Mouse (Mus musculus) hindbrain, postnatal 0 days (tissue): ENCODE results near the gene Mms19. TPM values are rescaled to one million over a fixed set of nuclear protein-coding genes. Genes with fewer than 3 reads are reported as not detected.

Experiments used
- ATAC-seq: fragments of 200-750 bp; cut with Nextera tagmentation; 2 replicates; pipeline ENCODE4 v1.8.0; 2017; ENCODE audit warnings: mild to moderate bottlenecking, moderate TSS enrichment, moderate library complexity
- DNase-seq: peaks from one replicate; pipeline ENCODE4 v3.0.0-alpha.2; 2015; ENCODE audit warnings: low spot score
- H3K27ac ChIP-seq: fragments of 300-500 bp; sonication (generic); 2 replicates; pipeline ENCODE4 v1.5.1; 2014; ENCODE audit warnings: mild to moderate bottlenecking
- H3K27me3 ChIP-seq: fragments of 300-500 bp; sonication (generic); 2 replicates; pipeline ENCODE4 v1.6.1; 2014; ENCODE audit warnings: low read length, mixed read lengths; ENCODE audit not compliant: insufficient read depth
- H3K36me3 ChIP-seq: fragments of 300-500 bp; sonication (generic); 2 replicates; pipeline ENCODE4 v1.6.1; 2014; ENCODE audit warnings: low read length, mixed read lengths; ENCODE audit not compliant: insufficient read depth
- H3K4me1 ChIP-seq: fragments of 300-500 bp; sonication (generic); 2 replicates; pipeline ENCODE4 v1.6.1; 2014; ENCODE audit warnings: antibody characterized with exemption, low read length, mixed read lengths; ENCODE audit not compliant: insufficient read depth
- H3K4me2 ChIP-seq: fragments of 300-500 bp; sonication (generic); 2 replicates; pipeline ENCODE4 v1.6.1; 2014; ENCODE audit warnings: low read depth, mild to moderate bottlenecking, low read length, moderate library complexity, mixed read lengths
- H3K4me3 ChIP-seq: fragments of 300-500 bp; sonication (generic); 2 replicates; pipeline ENCODE4 v1.5.1; 2014; ENCODE audit warnings: low read length
- H3K9ac ChIP-seq: fragments of 300-500 bp; sonication (generic); replicated peaks from 2 replicates; pipeline ENCODE4 v1.6.1; 2014; ENCODE audit warnings: mild to moderate bottlenecking, low read length, moderate library complexity, mixed read lengths
- H3K9me3 ChIP-seq: fragments of 300-500 bp; sonication (generic); 2 replicates; pipeline ENCODE4 v1.6.1; 2016; ENCODE audit warnings: low read length, mixed read lengths
- CTCF ChIP-seq: IDR thresholded peaks from 2 replicates; pipeline ENCODE4 v1.5.1; 2016; ENCODE audit warnings: antibody characterized with exemption, control low read depth, low read depth
- WGBS: fragments of 180-500 bp; shearing (Covaris S2); extraction: QIAGEN DNeasy Blood & Tissue Kit; methylation state at CpG from one replicate; pipeline ENCODE4 v1.1.7; 2014; 5-methylcytosine and 5-hydroxymethylcytosine counted together
- polyA plus RNA-seq: library from polyadenylated mRNA; unstranded; fragments of >200 nt; fragmentation: Nextera tagmentation; extraction: Ambion mirVana; gene quantifications from 2 replicates; pipeline ENCODE4 v1.2.1, GENCODE M21; 2015
- total RNA-seq: library from RNA; depleted of rRNA; stranded (reverse); fragments of >200 nt; gene quantifications from 2 replicates; pipeline ENCODE4 v1.2.3, GENCODE M21; 2014

Gene Mms19
- total and polyA plus RNA-seq, 2 experiments from 2014 or later: 28.8 to 54.8 TPM

GRCm38 (mm10) chr19:41998770-41999548 is 18.0 kb upstream of the Mms19 start:
- no peak for TF ChIP-seq CTCF
- no peak overlapping the region for H3K27ac ChIP-seq
- H3K9ac ChIP-seq: no peak overlapping the region
- 80% methylated on average over 9 of the region's 9 CpGs for WGBS
- no peak for DNase-seq
- ATAC-seq: no peak
- no peak overlapping the region for H3K4me2 ChIP-seq
- H3K27me3 ChIP-seq: no peaks in the 10 kb centered on the region
- no peaks in the 10 kb centered on the region for H3K36me3 ChIP-seq
- no peaks in the 10 kb centered on the region for H3K4me1 ChIP-seq
- H3K4me3 ChIP-seq: no peak overlapping the region
- no peaks in the 10 kb centered on the region for H3K9me3 ChIP-seq

- Histone ChIP-seq H3K4me1 (no peaks in the 10 kb centered on the region), H3K27me3 (no peaks in the 10 kb centered on the region), H3K36me3 (no peaks in the 10 kb centered on the region), H3K4me3 (no peak overlapping the region), H3K4me2 (no peak overlapping the region), H3K9ac (no peak overlapping the region), H3K27ac (no peak overlapping the region), H3K9me3 (no peaks in the 10 kb centered on the region)
- no peak for ATAC-seq
- DNase-seq: no peak
- WGBS: 91% methylated on average over 10 of the region's 10 CpGs
- TF ChIP-seq CTCF: no peak
These were observed 16.1 kb upstream of the Mms19 start for GRCm38 (mm10) chr19:41997090-41997489.

- Histone ChIP-seq H3K4me2 (no peak overlapping the region), H3K4me3 (no peak overlapping the region), H3K27ac (no peak overlapping the region), H3K36me3 (no peaks in the 10 kb centered on the region), H3K27me3 (no peaks in the 10 kb centered on the region), H3K9ac (no peak overlapping the region), H3K9me3 (no peaks in the 10 kb centered on the region), H3K4me1 (no peaks in the 10 kb centered on the region)
- no peak for ATAC-seq
- TF ChIP-seq CTCF: no peak
- DNase-seq: no peak
- WGBS: 62% methylated on average over 1 of the region's 1 CpGs
These were observed 14.5 kb upstream of the Mms19 start for GRCm38 (mm10) chr19:41995483-41995882.

- DNase-seq: no peak
- H3K27ac ChIP-seq: no peak overlapping the region
- no peak for ATAC-seq
- TF ChIP-seq CTCF: no peak
- WGBS: 92% methylated on average over 7 of the region's 7 CpGs
- H3K4me1 ChIP-seq: no peaks in the 10 kb centered on the region
- H3K4me2 ChIP-seq: no peak overlapping the region
- no peaks in the 10 kb centered on the region for H3K27me3 ChIP-seq
- no peaks in the 10 kb centered on the region for H3K36me3 ChIP-seq
- no peak overlapping the region for H3K4me3 ChIP-seq
- no peaks in the 10 kb centered on the region for H3K9me3 ChIP-seq
- H3K9ac ChIP-seq: no peak overlapping the region
These were observed 13.1 kb upstream of the Mms19 start for GRCm38 (mm10) chr19:41994023-41994422.

- no peaks in the 10 kb centered on the region for H3K4me1 ChIP-seq
- no peaks in the 10 kb centered on the region for H3K36me3 ChIP-seq
- H3K27ac ChIP-seq: no peak overlapping the region
- no peak for TF ChIP-seq CTCF
- H3K9ac ChIP-seq: no peak overlapping the region
- no peak overlapping the region for H3K4me2 ChIP-seq
- no peaks in the 10 kb centered on the region for H3K27me3 ChIP-seq
- DNase-seq (peak; percentile 47), ATAC-seq (no peak)
- WGBS: 57% methylated on average over 6 of the region's 6 CpGs
- H3K4me3 ChIP-seq: no peak overlapping the region
- no peaks in the 10 kb centered on the region for H3K9me3 ChIP-seq
These were observed 12.5 kb upstream of the Mms19 start for GRCm38 (mm10) chr19:41993484-41993883.

GRCm38 (mm10) chr19:41992971-41993370 is 12.0 kb upstream of the Mms19 start:
- H3K4me2 ChIP-seq: no peak overlapping the region
- DNase-seq (no peak), ATAC-seq (no peak)
- no peaks in the 10 kb centered on the region for H3K4me1 ChIP-seq
- H3K36me3 ChIP-seq: no peaks in the 10 kb centered on the region
- H3K9me3 ChIP-seq: no peaks in the 10 kb centered on the region
- no peak overlapping the region for H3K27ac ChIP-seq
- 85% methylated on average over 2 of the region's 2 CpGs for WGBS
- TF ChIP-seq CTCF: no peak
- no peak overlapping the region for H3K9ac ChIP-seq
- no peak overlapping the region for H3K4me3 ChIP-seq
- H3K27me3 ChIP-seq: no peaks in the 10 kb centered on the region

GRCm38 (mm10) chr19:41991926-41992477 is 11.0 kb upstream of the Mms19 start:
- Histone ChIP-seq H3K27ac (peak overlapping the region; percentile 38; the same call in 1 of the 2 replicates), H3K4me3 (no peak overlapping the region), H3K4me1 (no peaks in the 10 kb centered on the region), H3K9me3 (no peaks in the 10 kb centered on the region), H3K4me2 (no peak overlapping the region), H3K27me3 (no peaks in the 10 kb centered on the region), H3K9ac (no peak overlapping the region), H3K36me3 (no peaks in the 10 kb centered on the region)
- ATAC-seq (peak; percentile 47; the same call in 1 of the 2 replicates), DNase-seq (peak; percentile 46)
- 30% methylated on average over 6 of the region's 6 CpGs for WGBS
- TF ChIP-seq CTCF: no peak
